Mouse (Mus musculus) olfactory bulb, adult 2 months (tissue): ENCODE data around the gene Gins3. TPM values are rescaled to one million over a fixed set of nuclear protein-coding genes. Genes with fewer than 3 reads are reported as not detected.
A peak's percentile ranks its signal among the peaks of the same experiment; 100 is the strongest.

Source experiments
- H3K27ac ChIP-seq: fragments of 200-500 bp; 2 replicates; pipeline ENCODE4 v1.5.1; 2012; ENCODE audit warnings: low read depth, low read length; ENCODE audit not compliant: insufficient read depth
- H3K4me1 ChIP-seq: fragments of 200-500 bp; 2 replicates; pipeline ENCODE4 v1.6.1; 2012; ENCODE audit warnings: low read length; ENCODE audit not compliant: control insufficient read depth, insufficient read depth
- H3K4me3 ChIP-seq: fragments of 200-500 bp; 2 replicates; pipeline ENCODE4 v1.5.1; 2012; ENCODE audit warnings: mild to moderate bottlenecking, low read depth, low read length, moderate library complexity; ENCODE audit not compliant: insufficient read depth
- CTCF ChIP-seq: fragments of 200-500 bp; IDR thresholded peaks from 2 replicates; pipeline ENCODE4 v1.5.1; 2012; ENCODE audit warnings: low read depth, mild to moderate bottlenecking, low read length, moderate library complexity; ENCODE audit not compliant: insufficient read depth
- POLR2A ChIP-seq: fragments of 200-500 bp; IDR thresholded peaks from 2 replicates; pipeline ENCODE4 v1.6.1; 2012; ENCODE audit warnings: mild to moderate bottlenecking, low read depth, low read length, moderate library complexity; ENCODE audit not compliant: insufficient read depth
- WGBS: fragments of 180-500 bp; shearing (Covaris S2); methylation state at CpG from one replicate; pipeline ENCODE4 v1.1.7; 2018; 5-methylcytosine and 5-hydroxymethylcytosine counted together
- polyA plus RNA-seq: library from polyadenylated mRNA; stranded (reverse); fragments of >200 nt; gene quantifications from 2 replicates; pipeline ENCODE4 v1.2.4, GENCODE M21; 2012; ENCODE audit warnings: low replicate concordance; ENCODE audit not compliant: missing spikeins, insufficient read depth, insufficient read length

Gins3 gene
- polyA plus RNA-seq: not detected in 2 replicates

DNA sequence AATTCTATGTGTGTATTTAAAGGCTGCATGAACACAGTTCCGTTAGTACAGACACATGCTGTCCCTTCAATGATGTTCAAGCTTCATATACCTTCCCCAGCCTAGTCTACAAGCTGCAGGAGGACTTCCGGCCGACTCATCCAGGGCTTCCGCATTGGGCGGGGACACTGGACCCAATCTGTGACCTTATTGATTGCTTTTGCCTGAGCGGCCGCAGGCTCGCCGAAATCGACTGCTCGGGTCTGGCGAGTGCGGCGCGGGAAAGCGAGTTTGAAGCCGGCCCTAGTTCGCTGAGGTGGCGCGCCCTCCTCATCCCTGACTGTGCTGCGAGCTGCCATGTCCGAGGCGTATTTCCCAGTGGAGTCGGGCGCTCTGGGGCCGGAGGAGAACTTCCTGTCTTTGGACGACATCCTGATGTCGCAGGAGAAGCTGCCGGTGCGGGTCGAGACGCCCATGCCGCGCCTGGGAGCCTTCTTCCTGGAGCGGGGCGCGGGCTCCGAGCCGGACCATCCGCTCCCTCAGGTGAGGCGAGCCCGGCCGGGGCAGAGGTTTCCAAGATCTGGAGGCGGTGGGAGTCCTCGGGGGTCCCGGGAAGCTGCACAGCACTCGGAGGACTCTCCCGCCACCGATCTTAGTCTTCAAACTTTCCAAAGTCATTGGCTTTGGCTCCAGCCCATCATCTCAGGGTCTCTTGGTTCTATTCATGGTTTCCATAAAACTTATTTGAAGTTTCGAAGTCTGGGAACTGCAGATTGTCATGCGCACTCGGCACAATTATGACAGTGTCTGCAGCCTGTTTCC lies at the start of gene Gins3:
Gene Gins3, plus strand, starts transcription at position 192 of the 801 bp plus-strand sequence.
- under 1% methylated on average over 52 of the region's 52 CpGs for WGBS
- no peaks in the 10 kb centered on the region; the same call in 1 of the 2 replicates for H3K4me1 ChIP-seq
- TF ChIP-seq POLR2A: peak; percentile 24; the same call in 1 of the 2 replicates
- TF ChIP-seq CTCF: no peak

DNA sequence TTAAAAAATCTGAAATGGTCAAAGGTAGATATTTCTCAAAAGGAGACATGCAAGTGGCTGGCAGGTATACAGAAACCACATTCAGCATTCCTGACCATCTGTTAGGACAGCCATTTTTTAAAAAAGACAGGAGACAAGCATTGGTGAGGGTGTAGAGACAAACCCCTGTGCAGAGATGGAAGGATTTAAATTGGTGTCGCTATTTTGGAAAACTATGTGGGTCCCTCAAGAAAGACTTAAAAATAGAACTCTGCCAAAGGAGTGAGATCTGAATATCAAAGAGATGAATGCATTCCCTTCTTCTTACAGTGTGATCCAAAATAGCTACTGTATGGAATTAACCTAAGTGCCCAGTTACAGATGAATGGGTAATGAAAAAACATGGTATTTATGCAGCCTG lies 45.9 kb upstream of the Gins3 start:
- Histone ChIP-seq H3K4me3 (no peak overlapping the region), H3K4me1 (no peaks in the 10 kb centered on the region), H3K27ac (no peak overlapping the region)
- 63% methylated on average over 1 of the region's 1 CpGs for WGBS
- TF ChIP-seq CTCF: no peak
- no peak for TF ChIP-seq POLR2A

More for the DNA sequence above, at the start of gene Gins3:
- Histone ChIP-seq H3K27ac (no peak within 1 kb of the TSS), H3K4me3 (peak within 1 kb of the TSS; percentile 81)

DNA sequence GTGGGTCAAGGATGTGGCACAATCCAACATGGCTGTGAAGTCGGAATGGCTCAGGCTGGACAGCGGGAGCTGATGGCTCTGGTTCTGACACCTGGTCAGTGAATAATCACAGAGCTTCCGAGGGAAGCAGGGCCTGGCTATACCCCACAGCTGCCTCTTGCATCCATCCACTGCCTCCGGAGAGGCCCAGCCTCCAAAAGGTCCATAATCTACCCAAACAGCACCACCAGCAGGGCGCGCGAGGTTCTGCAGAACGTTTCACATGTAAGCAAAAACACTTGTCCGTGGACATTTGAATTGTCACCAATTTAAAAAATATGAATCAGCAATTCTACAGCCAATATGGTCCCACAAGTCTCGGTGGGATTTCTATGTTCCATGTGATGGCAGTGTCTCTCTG lies 44.0 kb upstream of the Gins3 start:
- no peaks in the 10 kb centered on the region for H3K4me1 ChIP-seq
- TF ChIP-seq CTCF (no peak), POLR2A (no peak)
- H3K27ac ChIP-seq: no peak overlapping the region
- no peak overlapping the region for H3K4me3 ChIP-seq
- 76% methylated on average over 10 of the region's 10 CpGs for WGBS

DNA sequence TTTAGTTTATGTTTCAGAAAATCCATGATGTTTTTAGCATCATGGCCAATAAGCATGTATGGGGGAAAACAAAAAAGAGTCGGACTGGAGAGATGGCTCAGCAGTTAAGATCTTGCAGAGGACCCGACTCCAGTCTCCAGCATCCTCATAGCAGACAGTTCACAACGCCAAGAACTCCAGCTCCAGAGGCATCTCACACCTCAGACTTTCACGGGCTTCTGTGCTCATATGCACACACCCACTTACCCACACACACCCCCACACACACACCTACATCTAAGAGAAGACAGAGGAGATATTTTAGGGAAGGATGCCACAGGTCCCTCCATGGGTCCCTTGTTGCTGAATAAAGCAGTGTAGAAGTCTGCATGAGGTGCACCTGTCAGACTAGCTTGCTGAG lies 42.7 kb upstream of the Gins3 start:
- 64% methylated on average over 4 of the region's 4 CpGs for WGBS
- H3K4me1 ChIP-seq: peaks cover 3% of the 10 kb centered on the region; the same call in 1 of the 2 replicates
- no peak overlapping the region for H3K27ac ChIP-seq
- H3K4me3 ChIP-seq: no peak overlapping the region
- no peak for TF ChIP-seq CTCF
- no peak for TF ChIP-seq POLR2A

DNA sequence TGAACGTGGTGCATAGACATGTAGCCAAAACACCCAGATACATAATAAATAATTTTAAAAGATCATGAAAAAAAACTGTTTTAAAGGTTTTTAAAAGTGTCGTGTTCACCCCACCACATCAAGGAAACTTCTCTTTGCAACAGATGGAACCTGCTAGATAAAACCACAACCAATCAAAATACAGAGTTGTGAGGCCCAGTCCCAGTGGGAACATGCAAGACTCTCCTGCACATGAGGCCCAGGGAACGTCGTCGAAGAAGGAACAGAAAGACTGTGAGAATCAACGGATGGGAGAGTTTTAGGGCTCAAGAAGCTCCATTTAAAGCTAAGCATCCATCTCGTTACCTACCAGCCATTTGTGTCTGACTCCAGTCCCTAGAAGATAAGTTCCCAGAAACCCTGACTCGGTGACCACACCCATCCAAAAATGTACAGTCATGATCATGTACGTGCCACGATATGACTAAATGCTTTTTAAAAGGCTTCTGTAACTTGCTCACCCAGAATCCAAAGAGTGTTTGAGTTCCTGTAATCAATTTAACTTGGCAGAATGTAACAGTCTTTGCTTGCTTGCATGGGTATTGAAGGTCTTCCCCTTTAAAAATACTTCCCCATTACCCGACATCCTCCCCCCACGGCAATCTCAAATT lies 41.0 kb upstream of the Gins3 start:
- WGBS: 90% methylated on average over 12 of the region's 12 CpGs
- Histone ChIP-seq H3K4me1 (peaks cover 3% of the 10 kb centered on the region; the same call in 1 of the 2 replicates), H3K4me3 (no peak overlapping the region), H3K27ac (no peak overlapping the region)
- TF ChIP-seq POLR2A (no peak), CTCF (no peak)

DNA sequence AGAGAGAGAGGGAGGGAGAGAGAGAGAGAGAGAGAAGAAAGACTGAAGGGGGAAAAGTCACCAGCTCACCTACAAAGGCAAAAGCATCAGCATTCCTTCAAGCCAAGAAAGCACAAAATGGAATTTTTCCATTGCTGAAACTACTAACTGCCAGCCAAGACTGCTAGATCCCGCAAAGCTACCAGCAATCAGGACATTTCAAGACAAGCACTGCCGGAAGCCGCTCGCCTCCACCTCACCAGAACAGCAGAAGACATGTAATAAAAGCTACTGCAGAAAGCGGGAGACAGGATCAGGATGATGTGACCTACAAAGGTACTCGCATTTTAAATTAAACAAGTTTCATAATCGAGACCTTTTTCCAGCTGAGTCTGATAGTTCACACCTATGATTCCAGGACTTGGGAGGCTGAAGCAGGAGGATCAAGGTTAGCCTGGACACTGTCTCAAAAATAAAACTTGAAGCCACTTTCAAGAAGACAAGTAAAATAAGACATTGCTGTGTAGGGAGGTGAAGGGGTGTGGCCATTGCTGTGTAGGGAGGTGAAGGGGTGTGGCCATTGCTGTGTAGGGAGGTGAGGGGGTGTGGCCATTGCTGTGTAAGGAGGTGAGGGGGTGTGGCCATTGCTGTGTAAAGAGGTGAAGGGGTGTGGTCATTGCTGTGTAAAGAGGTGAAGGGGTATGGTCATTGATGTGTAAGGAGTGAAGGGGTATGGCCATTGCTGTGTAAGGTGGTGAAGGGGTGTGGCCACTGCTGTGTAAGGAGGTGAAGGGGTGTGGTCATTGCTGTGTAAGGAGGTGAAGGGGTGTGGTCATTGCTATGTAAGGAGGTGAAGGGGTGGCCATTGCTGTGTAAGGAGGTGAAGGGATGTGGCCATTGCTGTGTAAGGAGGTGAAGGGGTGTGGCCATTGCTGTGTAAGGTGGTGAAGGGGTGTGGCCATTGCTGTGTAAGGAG lies 39.5 kb upstream of the Gins3 start:
- H3K27ac ChIP-seq: no peak overlapping the region
- TF ChIP-seq CTCF: no peak
- no peak overlapping the region for H3K4me3 ChIP-seq
- H3K4me1 ChIP-seq: peaks cover 3% of the 10 kb centered on the region; the same call in 1 of the 2 replicates
- 84% methylated on average over 7 of the region's 7 CpGs for WGBS

DNA sequence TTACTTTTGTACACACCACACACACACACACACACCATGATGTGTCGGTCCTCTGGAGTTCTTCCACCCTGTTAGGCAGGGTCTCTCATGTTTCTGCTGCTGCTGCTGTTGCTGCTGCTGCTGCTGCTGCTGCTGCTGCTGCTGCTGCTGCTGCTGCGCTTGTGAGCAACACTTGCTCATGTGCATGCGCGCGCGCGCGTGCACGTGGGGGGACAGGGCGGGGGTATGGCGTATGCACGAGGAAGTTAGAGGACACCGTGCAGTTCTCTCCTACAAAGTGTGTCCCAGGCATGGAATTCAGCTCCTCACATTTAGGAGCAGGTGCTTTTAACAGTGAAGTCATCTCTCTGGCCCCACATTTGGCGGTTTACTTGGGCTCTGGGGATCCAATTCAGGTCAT lies 38.1 kb upstream of the Gins3 start:
- Histone ChIP-seq H3K27ac (no peak overlapping the region), H3K4me3 (no peak overlapping the region), H3K4me1 (peaks cover 3% of the 10 kb centered on the region; the same call in 1 of the 2 replicates)
- no peak for TF ChIP-seq CTCF
- TF ChIP-seq POLR2A: no peak
- 84% methylated on average over 14 of the region's 14 CpGs for WGBS

DNA sequence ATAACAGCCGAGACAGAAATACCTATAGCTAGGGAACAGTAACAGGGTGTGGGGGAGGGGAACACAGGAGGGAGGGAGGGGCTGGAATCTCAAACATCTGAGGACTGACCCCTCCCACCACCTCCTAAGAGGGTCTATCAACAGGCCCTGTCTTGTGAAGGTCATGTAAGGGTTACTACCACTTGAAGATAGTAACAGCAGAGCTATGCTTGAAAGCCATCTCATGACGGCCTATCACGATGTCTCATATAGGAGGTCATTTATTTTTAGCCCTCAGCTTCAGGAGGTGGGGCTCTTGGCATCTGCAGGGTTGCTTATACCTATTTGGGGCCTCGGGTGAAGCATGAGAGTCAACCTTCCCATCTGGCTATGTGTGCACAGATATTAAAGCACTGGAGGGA lies 36.4 kb upstream of the Gins3 start:
- Histone ChIP-seq H3K4me1 (peaks cover 3% of the 10 kb centered on the region; the same call in 1 of the 2 replicates), H3K27ac (no peak overlapping the region), H3K4me3 (no peak overlapping the region)
- TF ChIP-seq POLR2A (no peak), CTCF (no peak)
- WGBS: 75% methylated on average over 4 of the region's 4 CpGs
